Mouse (Mus musculus) midbrain, embryonic 15.5 days (tissue): ENCODE measurements around the gene Crip1. TPM values are rescaled to one million over a fixed set of nuclear protein-coding genes. Genes with fewer than 3 reads are reported as not detected.

Experiments
- ATAC-seq: fragments of 200-750 bp; cut with Nextera tagmentation; replicated peaks from 2 replicates; pipeline ENCODE4 v1.8.0; 2017; ENCODE audit warnings: moderate TSS enrichment
- H3K27ac ChIP-seq: fragments of 300-500 bp; sonication (generic); 2 replicates; pipeline ENCODE4 v1.5.1; 2015; ENCODE audit warnings: mild to moderate bottlenecking, inconsistent platforms
- H3K27me3 ChIP-seq: fragments of 300-500 bp; sonication (generic); replicated peaks from 2 replicates; pipeline ENCODE4 v1.6.1; 2015; ENCODE audit warnings: inconsistent platforms
- H3K36me3 ChIP-seq: fragments of 300-500 bp; sonication (generic); replicated peaks from 2 replicates; pipeline ENCODE4 v1.6.1; 2015; ENCODE audit warnings: inconsistent platforms
- H3K4me1 ChIP-seq: fragments of 300-500 bp; sonication (generic); 2 replicates; pipeline ENCODE4 v1.6.1; 2015; ENCODE audit warnings: inconsistent platforms
- H3K4me2 ChIP-seq: fragments of 300-500 bp; sonication (generic); 2 replicates; pipeline ENCODE4 v1.6.1; 2015; ENCODE audit warnings: inconsistent platforms, mild to moderate bottlenecking, moderate library complexity
- H3K4me3 ChIP-seq: fragments of 300-500 bp; sonication (generic); 2 replicates; pipeline ENCODE4 v1.5.1; 2015; ENCODE audit warnings: mild to moderate bottlenecking, inconsistent platforms
- H3K9ac ChIP-seq: fragments of 300-500 bp; sonication (generic); 2 replicates; pipeline ENCODE4 v1.6.1; 2015; ENCODE audit warnings: mild to moderate bottlenecking, inconsistent platforms
- H3K9me3 ChIP-seq: fragments of 300-500 bp; sonication (generic); 2 replicates; pipeline ENCODE4 v1.6.1; 2016; ENCODE audit warnings: inconsistent platforms
- WGBS: fragments of 180-500 bp; shearing (Covaris S2); methylation state at CpG from one replicate; pipeline ENCODE4 v1.1.7; 2015; ENCODE audit warnings: mixed read lengths; 5-methylcytosine and 5-hydroxymethylcytosine counted together
- polyA plus RNA-seq: library from polyadenylated mRNA; unstranded; fragments of >200 nt; fragmentation: Nextera tagmentation; extraction: Ambion mirVana; gene quantifications from 2 replicates; pipeline ENCODE4 v1.2.1, GENCODE M21; 2015

Gene Crip1
- polyA plus RNA-seq, 1 experiment from 2014 or later = 23.7 TPM

DNA sequence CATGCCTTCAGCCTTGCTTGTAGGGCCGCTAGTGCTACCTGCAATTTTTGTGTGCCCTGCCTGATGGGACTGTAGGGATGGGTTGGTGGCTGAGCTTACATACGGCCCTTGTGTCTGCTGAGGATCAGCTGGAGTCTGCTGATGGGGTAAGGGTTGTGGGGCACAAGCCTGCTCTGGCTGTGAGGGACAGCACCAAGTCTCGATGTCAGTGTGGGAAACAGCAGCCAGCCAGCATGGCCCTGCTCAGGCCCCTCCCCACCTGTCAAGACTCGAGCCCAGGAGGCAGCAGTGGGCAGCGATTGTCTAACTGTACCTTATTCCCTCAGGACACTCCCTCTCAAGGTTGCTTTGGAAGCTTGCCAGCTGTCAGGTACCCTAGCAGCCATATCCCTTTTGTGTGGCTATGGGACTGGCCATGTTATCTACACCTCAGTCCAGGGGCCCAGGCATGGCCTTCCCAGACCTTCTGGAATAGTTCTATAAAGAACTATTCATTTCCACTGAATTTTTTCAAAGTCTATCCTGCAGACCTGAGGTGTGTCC is 12.2 kb upstream of the Crip1 start:
- H3K36me3 ChIP-seq = peaks cover 57% of the 10 kb centered on the region; the same call in 1 of the 2 replicates
- peaks cover 3% of the 10 kb centered on the region for H3K4me1 ChIP-seq
- no peaks in the 10 kb centered on the region for H3K9me3 ChIP-seq
- ATAC-seq = no peak
- no peak overlapping the region for H3K4me2 ChIP-seq
- H3K27me3 ChIP-seq = no peaks in the 10 kb centered on the region
- no peak overlapping the region for H3K27ac ChIP-seq
- 85% methylated on average over 5 of the region's 5 CpGs for WGBS
- H3K9ac ChIP-seq = no peak overlapping the region
- no peak overlapping the region for H3K4me3 ChIP-seq

DNA sequence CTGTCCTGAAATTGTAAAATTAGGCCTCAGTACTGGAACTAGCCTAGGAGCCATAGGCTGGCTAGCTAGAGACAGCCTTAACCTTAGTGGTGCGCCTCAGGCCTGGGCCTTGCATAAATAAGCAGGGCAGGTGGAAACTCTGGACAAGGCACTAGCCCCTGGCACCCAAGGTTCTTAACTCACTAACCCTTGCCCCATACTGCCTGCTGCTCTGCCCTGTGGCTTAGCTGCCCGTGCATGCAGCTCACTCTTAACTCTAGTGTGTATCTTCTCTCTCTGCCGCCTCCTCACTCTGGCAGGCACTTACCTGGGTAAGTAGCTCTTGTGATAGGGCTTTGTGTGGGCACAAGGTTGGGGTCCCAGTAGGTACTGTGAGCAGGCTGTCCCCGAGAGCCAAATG is 11.6 kb upstream of the Crip1 start:
- Histone ChIP-seq H3K4me3 (no peak overlapping the region), H3K4me1 (peaks cover 9% of the 10 kb centered on the region), H3K9ac (no peak overlapping the region), H3K27me3 (no peaks in the 10 kb centered on the region), H3K27ac (no peak overlapping the region), H3K9me3 (no peaks in the 10 kb centered on the region), H3K36me3 (peaks cover 52% of the 10 kb centered on the region; the same call in 1 of the 2 replicates), H3K4me2 (no peak overlapping the region)
- ATAC-seq = no peak
- WGBS = 95% methylated on average over 4 of the region's 4 CpGs

DNA sequence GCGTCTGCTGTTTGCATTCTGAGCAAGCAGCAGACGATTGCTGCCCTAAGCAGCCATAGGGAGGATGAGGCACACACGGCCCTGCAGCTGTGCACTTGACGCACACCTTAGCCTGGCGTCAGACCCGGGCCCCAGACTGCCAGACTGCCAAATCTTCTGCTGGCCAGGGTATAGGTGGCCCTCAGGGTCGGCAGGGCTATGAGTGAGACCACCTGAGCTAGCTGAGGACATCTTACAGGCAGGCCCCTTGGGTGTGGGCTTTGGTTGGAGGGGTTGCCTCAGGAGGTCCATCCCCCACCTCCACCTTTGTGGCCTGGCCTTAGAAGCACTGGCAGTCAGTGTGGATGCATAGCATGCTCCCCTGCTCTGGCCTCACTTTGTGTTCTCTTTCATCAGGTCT is 10.7 kb upstream of the Crip1 start:
- no peak for ATAC-seq
- H3K27ac ChIP-seq = no peak overlapping the region
- H3K9me3 ChIP-seq = no peaks in the 10 kb centered on the region
- peaks cover 47% of the 10 kb centered on the region; the same call in 1 of the 2 replicates for H3K36me3 ChIP-seq
- 94% methylated on average over 7 of the region's 7 CpGs for WGBS
- no peak overlapping the region for H3K4me3 ChIP-seq
- no peak overlapping the region for H3K9ac ChIP-seq
- peaks cover 13% of the 10 kb centered on the region for H3K4me1 ChIP-seq
- no peak overlapping the region for H3K4me2 ChIP-seq
- no peaks in the 10 kb centered on the region for H3K27me3 ChIP-seq

DNA sequence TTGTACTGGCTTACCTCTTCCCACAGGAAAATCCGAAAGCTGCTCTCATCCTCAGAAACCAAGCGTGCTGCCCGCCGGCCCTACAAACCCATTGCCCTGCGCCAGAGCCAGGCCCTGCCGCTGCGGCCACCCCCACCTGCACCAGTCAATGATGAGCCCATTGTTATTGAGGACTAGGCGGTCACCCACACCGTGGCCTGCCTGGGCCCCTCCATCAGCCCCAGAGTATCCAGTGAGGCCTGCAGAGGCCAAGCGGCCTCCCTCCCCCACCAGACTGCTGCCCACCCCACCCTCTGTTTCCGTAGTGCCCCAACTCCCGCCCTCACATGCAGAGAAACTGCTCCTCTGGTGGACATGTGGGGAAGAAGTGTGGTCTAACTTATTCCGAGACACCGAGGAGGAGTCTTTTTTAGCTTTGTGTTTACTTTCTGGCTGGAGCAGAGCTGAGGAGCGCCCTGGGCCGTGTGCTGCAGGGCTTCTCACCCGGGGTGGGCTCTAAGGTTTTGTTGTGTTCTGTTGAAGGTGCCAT is 9.6 kb upstream of the Crip1 start:
- Histone ChIP-seq H3K4me2 (no peak overlapping the region), H3K9me3 (no peaks in the 10 kb centered on the region), H3K27ac (no peak overlapping the region), H3K4me1 (peaks cover 22% of the 10 kb centered on the region), H3K9ac (no peak overlapping the region), H3K4me3 (no peak overlapping the region), H3K36me3 (peaks cover 45% of the 10 kb centered on the region; the same call in 1 of the 2 replicates), H3K27me3 (no peaks in the 10 kb centered on the region)
- 82% methylated on average over 17 of the region's 17 CpGs for WGBS
- ATAC-seq = no peak

DNA sequence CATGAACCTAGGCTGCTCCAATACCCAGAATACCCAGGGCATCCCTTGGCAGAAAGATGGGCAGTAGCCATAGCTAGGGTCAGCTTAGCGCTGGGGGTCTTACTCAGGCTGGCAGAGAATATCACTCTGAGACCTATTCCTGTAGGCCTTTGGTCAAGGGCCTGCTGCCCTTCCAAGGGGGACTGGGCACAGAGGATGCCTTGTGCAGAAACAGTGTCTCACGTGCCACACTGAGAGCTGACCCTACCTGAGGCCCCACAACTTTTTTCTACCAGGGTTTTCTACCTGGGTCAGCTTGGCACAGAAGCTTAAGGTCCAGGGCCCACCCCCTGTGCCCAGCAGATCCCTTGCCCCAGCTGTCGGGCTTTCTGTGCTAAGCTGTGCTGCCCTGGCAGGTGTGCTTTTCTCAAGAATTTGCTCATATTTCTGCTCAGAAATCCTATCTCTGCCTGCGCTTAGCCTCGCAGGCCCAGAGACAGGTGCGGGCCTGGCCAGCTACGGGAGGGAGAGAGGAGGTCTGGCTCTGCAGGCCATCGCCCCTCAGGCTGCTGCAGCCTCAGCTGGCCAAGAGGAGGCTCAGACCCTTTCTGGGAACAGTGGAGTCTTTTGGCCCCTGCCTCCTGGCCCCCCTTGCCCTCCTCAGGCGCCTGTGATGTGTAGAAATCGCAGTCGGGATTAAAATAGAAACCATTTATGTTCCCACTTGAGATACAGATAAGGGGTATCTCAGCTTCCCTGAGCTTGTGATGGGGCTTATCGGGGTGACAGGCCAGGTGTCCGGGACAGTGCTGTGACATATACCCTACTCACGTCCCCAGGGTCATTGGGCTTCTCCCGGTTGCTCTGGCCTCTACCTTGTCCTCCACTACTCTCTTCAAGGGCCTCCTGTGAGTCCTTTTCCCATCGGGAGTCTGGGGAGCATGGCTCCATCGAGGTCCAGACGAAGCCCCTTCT is 8.6 kb upstream of the Crip1 start:
- Histone ChIP-seq H3K36me3 (peaks cover 37% of the 10 kb centered on the region; the same call in 1 of the 2 replicates), H3K9ac (no peak overlapping the region), H3K27ac (no peak overlapping the region), H3K4me3 (no peak overlapping the region), H3K4me2 (no peak overlapping the region), H3K4me1 (peaks cover 32% of the 10 kb centered on the region), H3K27me3 (no peaks in the 10 kb centered on the region), H3K9me3 (no peaks in the 10 kb centered on the region)
- WGBS = 86% methylated on average over 18 of the region's 18 CpGs
- no peak for ATAC-seq

DNA sequence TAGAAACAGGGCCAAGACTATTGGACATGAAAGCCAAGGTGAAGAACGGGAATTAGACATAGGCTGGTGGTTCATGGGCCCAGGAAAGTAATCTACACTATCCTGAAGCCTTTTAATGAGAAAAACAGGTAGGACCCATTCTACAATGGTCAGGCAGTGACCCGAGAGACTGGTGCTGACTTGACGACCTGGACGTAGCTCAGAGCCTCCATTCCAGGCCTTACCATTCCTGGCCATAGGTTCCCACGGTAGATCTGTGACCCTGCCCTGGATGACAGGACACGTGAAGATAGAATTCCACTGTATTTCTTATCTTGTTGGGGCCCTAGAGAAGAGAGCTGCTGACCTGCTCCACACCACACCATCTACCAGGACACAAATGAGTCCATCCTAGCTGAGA is 7.8 kb upstream of the Crip1 start:
- peaks cover 30% of the 10 kb centered on the region; the same call in 1 of the 2 replicates for H3K36me3 ChIP-seq
- no peak overlapping the region for H3K27ac ChIP-seq
- ATAC-seq = no peak
- peaks cover 40% of the 10 kb centered on the region for H3K4me1 ChIP-seq
- H3K4me2 ChIP-seq = no peak overlapping the region
- no peaks in the 10 kb centered on the region for H3K27me3 ChIP-seq
- H3K9ac ChIP-seq = no peak overlapping the region
- 78% methylated on average over 6 of the region's 6 CpGs for WGBS
- H3K9me3 ChIP-seq = no peaks in the 10 kb centered on the region
- H3K4me3 ChIP-seq = no peak overlapping the region

DNA sequence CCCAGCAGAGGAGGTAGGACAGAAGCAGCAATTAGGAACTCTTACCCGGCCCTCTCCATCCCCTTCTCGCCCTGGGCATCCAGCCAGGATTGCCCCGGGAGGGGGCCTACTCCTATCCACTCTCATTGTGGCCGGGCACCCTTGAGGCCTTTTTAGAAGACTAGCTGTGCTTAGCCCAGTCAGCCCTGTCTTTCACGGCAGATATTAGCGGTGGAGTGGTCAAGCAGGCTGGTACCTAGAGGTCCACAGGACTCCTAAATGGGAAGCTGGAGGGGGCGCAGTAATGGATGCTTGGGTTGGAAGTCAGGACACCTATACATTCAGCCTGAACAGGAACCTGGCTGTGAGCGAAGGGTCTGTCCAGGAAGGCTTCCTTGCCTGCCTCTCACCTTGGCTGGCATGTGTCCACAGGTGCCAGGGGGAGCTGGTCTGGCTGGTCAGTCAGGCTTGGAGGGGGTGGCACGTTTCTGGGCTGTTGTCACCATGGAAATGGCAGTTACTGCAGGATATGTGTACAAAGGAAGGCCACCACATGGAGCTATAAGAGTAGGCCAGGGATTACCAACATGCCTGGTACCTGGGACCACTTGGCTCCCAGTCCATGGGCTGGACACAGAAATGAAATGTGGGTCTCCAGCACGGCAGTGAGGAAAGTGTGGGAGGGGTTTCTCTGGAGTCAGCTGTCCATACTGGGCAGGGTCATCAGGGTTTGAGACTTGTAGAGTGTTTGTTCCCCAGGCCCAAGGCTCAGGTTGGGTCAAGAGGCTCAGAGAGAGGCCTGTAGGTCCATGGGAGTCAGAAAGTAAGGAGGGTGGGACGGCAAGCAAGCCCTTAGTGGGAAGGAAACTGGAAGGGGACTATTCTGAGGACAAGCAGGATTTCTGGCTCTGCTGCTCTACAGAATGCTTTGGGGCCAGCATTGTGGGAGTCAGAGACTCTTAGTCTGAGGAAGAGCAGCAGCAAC is 6.9 kb upstream of the Crip1 start:
- peaks cover 41% of the 10 kb centered on the region for H3K4me1 ChIP-seq
- H3K36me3 ChIP-seq = peaks cover 27% of the 10 kb centered on the region
- ATAC-seq = peak; percentile 6
- H3K27me3 ChIP-seq = no peaks in the 10 kb centered on the region
- H3K4me2 ChIP-seq = peak overlapping the region; percentile 62
- H3K4me3 ChIP-seq = peak overlapping the region; percentile 71
- 28% methylated on average over 11 of the region's 11 CpGs for WGBS
- H3K9me3 ChIP-seq = no peaks in the 10 kb centered on the region
- peak overlapping the region; percentile 84 for H3K27ac ChIP-seq
- peak overlapping the region; percentile 65; the same call in 1 of the 2 replicates for H3K9ac ChIP-seq

DNA sequence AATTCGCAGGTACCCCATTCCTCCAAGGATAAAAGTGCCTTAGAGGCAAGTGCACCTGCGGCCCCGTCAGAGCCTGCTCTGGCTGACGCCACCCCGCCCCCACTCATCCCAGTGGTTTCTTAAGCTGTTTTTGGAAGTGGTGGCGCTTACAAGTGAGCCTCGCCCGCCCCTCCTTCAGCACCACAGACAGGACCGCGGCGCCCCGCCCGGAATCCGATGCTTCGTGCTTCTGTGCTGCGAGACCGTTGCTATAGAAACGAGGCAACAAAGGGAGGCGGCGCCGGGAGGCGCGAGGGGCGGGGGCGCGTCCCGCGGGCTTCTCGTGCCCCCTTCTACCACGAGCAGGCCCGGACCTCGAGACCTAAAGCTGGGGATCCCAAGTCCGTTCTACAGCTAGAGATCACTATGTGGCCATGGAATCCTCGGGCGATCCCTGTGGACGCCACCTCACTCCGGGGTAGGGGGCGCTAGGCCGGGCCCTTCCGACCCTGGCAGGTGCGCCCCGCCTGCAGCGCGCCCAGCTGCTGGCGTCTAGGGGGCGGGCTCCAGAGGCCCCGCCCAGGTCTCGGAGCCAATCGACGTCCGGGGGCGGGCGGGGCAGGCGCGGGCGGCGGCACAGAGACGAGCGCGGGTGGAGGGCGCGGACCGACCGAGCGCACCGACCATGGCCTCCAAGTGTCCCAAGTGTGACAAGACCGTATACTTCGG is 6.1 kb upstream of the Crip1 start, which contains the start of gene Crip2:
TSS of gene Crip2 (plus strand) at position 329 of the 708 bp plus-strand sequence.
- H3K4me2 ChIP-seq = peak within 1 kb of the TSS; percentile 62
- H3K9ac ChIP-seq = peak within 1 kb of the TSS; percentile 65
- peak within 1 kb of the TSS; percentile 84 for H3K27ac ChIP-seq
- under 1% methylated on average over 61 of the region's 68 CpGs for WGBS
- peak within 1 kb of the TSS; percentile 71 for H3K4me3 ChIP-seq
- no peaks in the 10 kb centered on the region for H3K27me3 ChIP-seq
- peak; percentile 88 for ATAC-seq
- H3K4me1 ChIP-seq = peaks cover 41% of the 10 kb centered on the region
- no peaks in the 10 kb centered on the region for H3K9me3 ChIP-seq
- peaks cover 25% of the 10 kb centered on the region for H3K36me3 ChIP-seq

DNA sequence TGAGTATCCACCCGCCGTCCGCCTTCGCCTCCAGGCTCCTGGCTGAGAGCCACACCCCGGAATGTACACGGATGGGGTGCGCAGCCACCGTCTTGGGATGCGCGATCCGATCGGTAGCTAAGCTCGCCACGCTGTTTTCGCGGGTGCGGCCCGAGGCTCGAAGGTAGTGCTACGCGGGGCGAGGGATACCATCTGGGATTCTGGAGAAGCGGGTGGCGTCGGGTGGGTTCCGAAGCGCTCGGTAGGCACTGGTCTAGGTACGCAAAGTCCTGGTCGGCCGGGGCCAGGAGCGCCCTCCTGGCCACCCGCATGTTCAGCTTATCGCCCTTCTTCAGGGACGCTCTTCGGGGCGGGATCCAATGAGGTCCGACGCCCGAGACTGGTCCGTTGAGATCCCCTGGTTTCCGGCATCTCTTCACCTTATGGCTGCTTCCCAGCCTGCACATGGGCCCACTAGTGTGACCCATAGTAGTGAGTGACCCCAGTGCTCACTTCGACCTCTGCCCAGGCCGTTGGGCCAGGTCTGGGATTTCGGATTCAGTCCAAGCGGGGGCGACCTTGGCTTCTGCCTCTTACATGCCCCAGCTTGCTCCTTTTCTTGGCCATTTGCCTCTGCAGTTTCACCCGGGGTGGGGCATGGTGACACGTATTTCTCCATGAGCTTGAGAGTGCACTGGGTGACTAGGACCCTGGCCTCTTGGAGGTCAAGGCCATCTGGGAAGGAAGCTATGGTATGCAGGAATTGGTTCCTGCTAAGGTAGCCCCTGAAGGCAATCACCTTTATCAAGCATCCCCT is 5.3 kb upstream of the Crip1 start:
- peak overlapping the region; percentile 84 for H3K27ac ChIP-seq
- H3K4me3 ChIP-seq = peak overlapping the region; percentile 71
- peaks cover 19% of the 10 kb centered on the region for H3K36me3 ChIP-seq
- ATAC-seq = no peak; the same call in 1 of the 2 replicates
- H3K4me2 ChIP-seq = peak overlapping the region; percentile 62
- no peaks in the 10 kb centered on the region for H3K9me3 ChIP-seq
- H3K27me3 ChIP-seq = no peaks in the 10 kb centered on the region
- peaks cover 41% of the 10 kb centered on the region for H3K4me1 ChIP-seq
- WGBS = under 1% methylated on average over 49 of the region's 49 CpGs
- H3K9ac ChIP-seq = peak overlapping the region; percentile 65

DNA sequence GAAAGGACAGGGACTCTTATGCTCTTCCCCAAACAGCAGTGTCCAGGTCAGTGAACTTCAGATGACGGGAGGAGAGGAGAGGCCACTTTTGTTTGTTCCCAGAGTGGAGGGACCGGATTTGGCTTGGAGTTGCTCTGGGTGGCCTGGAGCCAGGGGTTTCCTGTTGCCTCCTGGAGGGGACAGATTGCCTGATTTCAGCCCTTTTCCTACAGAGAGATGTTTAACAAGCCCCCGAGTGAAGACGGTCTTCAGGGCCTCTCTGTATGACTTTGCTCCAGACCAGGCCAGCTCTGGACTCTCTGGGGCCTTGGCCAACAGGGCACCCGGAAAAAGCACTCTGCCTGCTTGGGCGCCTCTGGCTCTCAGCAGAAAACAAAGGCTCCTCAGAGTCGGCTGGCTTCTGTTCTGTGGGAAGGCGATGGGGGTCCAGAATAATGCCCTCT is 4.6 kb upstream of the Crip1 start:
- Histone ChIP-seq H3K27me3 (no peaks in the 10 kb centered on the region), H3K27ac (peak overlapping the region; percentile 84), H3K4me1 (peaks cover 46% of the 10 kb centered on the region), H3K9ac (peak overlapping the region; percentile 65), H3K36me3 (peaks cover 13% of the 10 kb centered on the region), H3K4me3 (peak overlapping the region; percentile 71), H3K4me2 (peak overlapping the region; percentile 62), H3K9me3 (no peaks in the 10 kb centered on the region)
- ATAC-seq = no peak
- WGBS = 20% methylated on average over 8 of the region's 8 CpGs
